Mouse (Mus musculus) spleen, postnatal 4 days (tissue): ENCODE measurements at regions not wholly inside any gene's neighbourhood (a gene's known extent, or its start where the extent isn't known, plus 50 kb on each side); places are given as distances from the start of the nearest gene placed in this dataset.
A peak's percentile ranks its signal among the peaks of the same experiment; 100 is the strongest.

Source experiments
- DNase-seq, 2 experiments: peaks; one replicate each; pipeline ENCODE4 v3.0.0; 2022; ENCODE audit warnings: low spot score in 2 of 2

- DNase-seq: no peak
Measured at GRCm38 (mm10) chr10:116726031-116726430, 144.7 kb upstream of the Cnot2 start.

- DNase-seq: no peak
Measured at GRCm38 (mm10) chr10:116721986-116722385, 140.7 kb upstream of the Cnot2 start.

GRCm38 (mm10) chr10:116719616-116720015 lies 138.3 kb upstream of the Cnot2 start:
- no peak for DNase-seq

- DNase-seq: no peak
Measured at GRCm38 (mm10) chr10:116717961-116718360, 136.7 kb upstream of the Cnot2 start.

- no peak for DNase-seq
Measured at GRCm38 (mm10) chr10:116717017-116717643, 135.8 kb upstream of the Cnot2 start.

GRCm38 (mm10) chr10:116713456-116713855 lies 132.1 kb upstream of the Cnot2 start:
- DNase-seq: no peak

GRCm38 (mm10) chr10:116707025-116707424 lies 125.7 kb upstream of the Cnot2 start:
- no peak for DNase-seq

GRCm38 (mm10) chr10:116701281-116701680 lies 120.0 kb upstream of the Cnot2 start:
- DNase-seq: no peak

- no peak for DNase-seq
Measured at GRCm38 (mm10) chr10:116699711-116700110, 118.4 kb upstream of the Cnot2 start.

- DNase-seq: no peak
Measured at GRCm38 (mm10) chr10:116697628-116698316, 116.5 kb upstream of the Cnot2 start.

GRCm38 (mm10) chr10:116693816-116694215 lies 112.5 kb upstream of the Cnot2 start:
- no peak for DNase-seq

- DNase-seq: no peak
Measured at GRCm38 (mm10) chr10:116686741-116687140, 105.4 kb upstream of the Cnot2 start.

GRCm38 (mm10) chr10:116683374-116683773 lies 102.1 kb upstream of the Cnot2 start:
- no peak for DNase-seq

GRCm38 (mm10) chr10:116678950-116679735 lies 97.8 kb upstream of the Cnot2 start:
- DNase-seq: no peak

- no peak for DNase-seq
Measured at GRCm38 (mm10) chr10:116677949-116678348, 96.6 kb upstream of the Cnot2 start.

GRCm38 (mm10) chr10:116675171-116675570 lies 93.9 kb upstream of the Cnot2 start:
- DNase-seq: no peak

GRCm38 (mm10) chr10:116674348-116674747 lies 93.0 kb upstream of the Cnot2 start:
- DNase-seq: no peak

- no peak for DNase-seq
Measured at GRCm38 (mm10) chr10:116658162-116658962, 77.1 kb upstream of the Cnot2 start.

- no peak for DNase-seq
Measured at GRCm38 (mm10) chr10:116655891-116656290, 74.6 kb upstream of the Cnot2 start.

GRCm38 (mm10) chr10:116655018-116655807 lies 73.9 kb upstream of the Cnot2 start:
- no peak for DNase-seq

- DNase-seq: peak in 1 of 2 experiments; percentile 45
Measured at GRCm38 (mm10) chr10:116654091-116654490, 72.8 kb upstream of the Cnot2 start.
